Mouse (Mus musculus): ENCODE results near the gene Ankrd34b. TPM values are rescaled to one million over a fixed set of nuclear protein-coding genes. Genes with fewer than 3 reads are reported as not detected.

The Ankrd34b gene
- total and polyA plus RNA-seq, 2 experiments from 2014 or later, result 4.8 to 8.1 TPM

GRCm38 (mm10) chr13:92438656-92439055 lies 13.0 kb downstream of the Ankrd34b start:
- Histone ChIP-seq H3K27me3 (ENCODE audit: insufficient read depth, low read length) (no peaks in the 10 kb centered on the region), H3K4me3 (ENCODE audit: low read depth, low read length) (no peak overlapping the region), H3K4me1 (ENCODE audit: insufficient read depth, low read length) (no peaks in the 10 kb centered on the region), H3K36me3 (ENCODE audit: insufficient read depth, low read length) (peaks cover 12% of the 10 kb centered on the region; the same call in 1 of the 2 replicates), H3K9me3 (ENCODE audit: low read length) (no peaks in the 10 kb centered on the region), H3K9ac (replicated peaks; ENCODE audit: low read length, poor library complexity, severe bottlenecking) (no peak overlapping the region), H3K4me2 (ENCODE audit: low read depth, low read length, poor library complexity, severe bottlenecking) (no peak overlapping the region), H3K27ac (ENCODE audit: low read depth, low read length) (no peak overlapping the region)
- ATAC-seq (ENCODE audit: low FRiP score), result no peak
- no peak for TF ChIP-seq CTCF (IDR thresholded peaks at IDR 0.05)
- DNase-seq (ENCODE audit: low spot score), result no peak
- 92% methylated on average over 10 of the region's 10 CpGs for WGBS

GRCm38 (mm10) chr13:92440286-92440685 lies 14.6 kb downstream of the Ankrd34b start:
- ATAC-seq (ENCODE audit: low FRiP score), result no peak
- Histone ChIP-seq H3K4me2 (ENCODE audit: low read depth, low read length, poor library complexity, severe bottlenecking) (no peak overlapping the region), H3K4me1 (ENCODE audit: insufficient read depth, low read length) (no peaks in the 10 kb centered on the region), H3K27ac (ENCODE audit: low read depth, low read length) (no peak overlapping the region), H3K36me3 (ENCODE audit: insufficient read depth, low read length) (peaks cover 12% of the 10 kb centered on the region; the same call in 1 of the 2 replicates), H3K27me3 (ENCODE audit: insufficient read depth, low read length) (no peaks in the 10 kb centered on the region), H3K9me3 (ENCODE audit: low read length) (no peaks in the 10 kb centered on the region), H3K9ac (replicated peaks; ENCODE audit: low read length, poor library complexity, severe bottlenecking) (no peak overlapping the region), H3K4me3 (ENCODE audit: low read depth, low read length) (no peak overlapping the region)
- TF ChIP-seq CTCF (IDR thresholded peaks at IDR 0.05), result no peak
- no peak for DNase-seq (ENCODE audit: low spot score)
- WGBS, result 82% methylated on average over 13 of the region's 13 CpGs

GRCm38 (mm10) chr13:92446872-92447271 lies 21.2 kb downstream of the Ankrd34b start:
- Histone ChIP-seq H3K4me2 (ENCODE audit: low read depth, low read length, poor library complexity, severe bottlenecking) (no peak overlapping the region), H3K9me3 (ENCODE audit: low read length) (no peaks in the 10 kb centered on the region), H3K9ac (replicated peaks; ENCODE audit: low read length, poor library complexity, severe bottlenecking) (no peak overlapping the region), H3K27me3 (ENCODE audit: insufficient read depth, low read length) (no peaks in the 10 kb centered on the region), H3K27ac (ENCODE audit: low read depth, low read length) (no peak overlapping the region), H3K36me3 (ENCODE audit: insufficient read depth, low read length) (no peaks in the 10 kb centered on the region), H3K4me3 (ENCODE audit: low read depth, low read length) (no peak overlapping the region), H3K4me1 (ENCODE audit: insufficient read depth, low read length) (no peaks in the 10 kb centered on the region)
- ATAC-seq (ENCODE audit: low FRiP score), result no peak
- no peak for TF ChIP-seq CTCF (IDR thresholded peaks at IDR 0.05)
- DNase-seq (ENCODE audit: low spot score), result no peak
- 95% methylated on average over 7 of the region's 7 CpGs for WGBS

- Histone ChIP-seq H3K4me2 (ENCODE audit: low read depth, low read length, poor library complexity, severe bottlenecking) (no peak overlapping the region), H3K27ac (ENCODE audit: low read depth, low read length) (no peak overlapping the region), H3K9me3 (ENCODE audit: low read length) (no peaks in the 10 kb centered on the region), H3K4me3 (ENCODE audit: low read depth, low read length) (no peak overlapping the region), H3K36me3 (ENCODE audit: insufficient read depth, low read length) (peaks cover 8% of the 10 kb centered on the region), H3K9ac (replicated peaks; ENCODE audit: low read length, poor library complexity, severe bottlenecking) (no peak overlapping the region), H3K4me1 (ENCODE audit: insufficient read depth, low read length) (no peaks in the 10 kb centered on the region), H3K27me3 (ENCODE audit: insufficient read depth, low read length) (no peaks in the 10 kb centered on the region)
- no peak for ATAC-seq (ENCODE audit: low FRiP score)
- no peak for DNase-seq (ENCODE audit: low spot score)
- WGBS, result 90% methylated on average over 3 of the region's 3 CpGs
- TF ChIP-seq CTCF (IDR thresholded peaks at IDR 0.05), result no peak
Measured at GRCm38 (mm10) chr13:92464698-92465097, 39.0 kb downstream of the Ankrd34b start.

GRCm38 (mm10) chr13:92467891-92468290 lies 42.2 kb downstream of the Ankrd34b start:
- Histone ChIP-seq H3K9ac (replicated peaks; ENCODE audit: low read length, poor library complexity, severe bottlenecking) (no peak overlapping the region), H3K27me3 (ENCODE audit: insufficient read depth, low read length) (no peaks in the 10 kb centered on the region), H3K36me3 (ENCODE audit: insufficient read depth, low read length) (peaks cover 8% of the 10 kb centered on the region), H3K4me3 (ENCODE audit: low read depth, low read length) (no peak overlapping the region), H3K9me3 (ENCODE audit: low read length) (no peaks in the 10 kb centered on the region), H3K4me2 (ENCODE audit: low read depth, low read length, poor library complexity, severe bottlenecking) (no peak overlapping the region), H3K4me1 (ENCODE audit: insufficient read depth, low read length) (no peaks in the 10 kb centered on the region), H3K27ac (ENCODE audit: low read depth, low read length) (no peak overlapping the region)
- TF ChIP-seq CTCF (IDR thresholded peaks at IDR 0.05), result no peak
- no peak for DNase-seq (ENCODE audit: low spot score)
- WGBS, result 66% methylated on average over 9 of the region's 9 CpGs
- no peak for ATAC-seq (ENCODE audit: low FRiP score)

GRCm38 (mm10) chr13:92469381-92469780 lies 43.7 kb downstream of the Ankrd34b start:
- H3K36me3 ChIP-seq (ENCODE audit: insufficient read depth, low read length), result peaks cover 8% of the 10 kb centered on the region
- 67% methylated on average over 2 of the region's 2 CpGs for WGBS
- H3K27me3 ChIP-seq (ENCODE audit: insufficient read depth, low read length), result no peaks in the 10 kb centered on the region
- H3K9ac ChIP-seq (replicated peaks; ENCODE audit: low read length, poor library complexity, severe bottlenecking), result no peak overlapping the region
- H3K4me3 ChIP-seq (ENCODE audit: low read depth, low read length), result no peak overlapping the region
- H3K4me1 ChIP-seq (ENCODE audit: insufficient read depth, low read length), result no peaks in the 10 kb centered on the region
- H3K27ac ChIP-seq (ENCODE audit: low read depth, low read length), result no peak overlapping the region
- no peak overlapping the region for H3K4me2 ChIP-seq (ENCODE audit: low read depth, low read length, poor library complexity, severe bottlenecking)
- DNase-seq (ENCODE audit: low spot score) (no peak), ATAC-seq (ENCODE audit: low FRiP score) (no peak)
- TF ChIP-seq CTCF (IDR thresholded peaks at IDR 0.05), result no peak
- H3K9me3 ChIP-seq (ENCODE audit: low read length), result no peaks in the 10 kb centered on the region

All from midbrain, postnatal 0 days (tissue).